Mouse (Mus musculus) neural tube, embryonic 14.5 days (tissue): ENCODE results near the gene Zc2hc1c. TPM values are rescaled to one million over a fixed set of nuclear protein-coding genes. Genes with fewer than 3 reads are reported as not detected.

Experiments
- ATAC-seq: fragments of 200-750 bp; cut with Nextera tagmentation; 2 replicates; pipeline ENCODE4 v1.8.0; 2017; ENCODE audit warnings: low read depth, mild to moderate bottlenecking, moderate TSS enrichment, moderate library complexity
- H3K27ac ChIP-seq: fragments of 300-500 bp; sonication (generic); 2 replicates; pipeline ENCODE4 v1.5.1; 2014; ENCODE audit warnings: low read depth, mild to moderate bottlenecking, control low read depth, low read length, moderate library complexity, mixed read lengths
- H3K27me3 ChIP-seq: fragments of 300-500 bp; sonication (generic); 2 replicates; pipeline ENCODE4 v1.6.1; 2014; ENCODE audit warnings: low read length; ENCODE audit not compliant: control insufficient read depth, insufficient read depth
- H3K36me3 ChIP-seq: fragments of 300-500 bp; sonication (generic); 2 replicates; pipeline ENCODE4 v1.6.1; 2014; ENCODE audit warnings: low read length, mixed read lengths; ENCODE audit not compliant: control insufficient read depth, insufficient read depth
- H3K4me1 ChIP-seq: fragments of 300-500 bp; sonication (generic); 2 replicates; pipeline ENCODE4 v1.6.1; 2014; ENCODE audit warnings: low read length; ENCODE audit not compliant: control insufficient read depth, insufficient read depth
- H3K4me2 ChIP-seq: fragments of 300-500 bp; sonication (generic); 2 replicates; pipeline ENCODE4 v1.6.1; 2014; ENCODE audit warnings: mild to moderate bottlenecking, low read depth, low read length, control low read depth
- H3K4me3 ChIP-seq: fragments of 300-500 bp; sonication (generic); 2 replicates; pipeline ENCODE4 v1.5.1; 2014; ENCODE audit warnings: low read depth, low read length, control low read depth, mixed read lengths
- H3K9ac ChIP-seq: fragments of 300-500 bp; sonication (generic); replicated peaks from 2 replicates; pipeline ENCODE4 v1.6.1; 2014; ENCODE audit warnings: low read depth, mild to moderate bottlenecking, control low read depth, low read length, mixed read lengths
- H3K9me3 ChIP-seq: fragments of 300-500 bp; sonication (generic); 2 replicates; pipeline ENCODE4 v1.6.1; 2016; ENCODE audit warnings: low read length; ENCODE audit not compliant: control insufficient read depth
- WGBS: fragments of 180-500 bp; shearing (Covaris S2); extraction: QIAGEN DNeasy Blood & Tissue Kit; methylation state at CpG from one replicate; pipeline ENCODE4 v1.1.7; 2014; 5-methylcytosine and 5-hydroxymethylcytosine counted together
- polyA plus RNA-seq: library from polyadenylated mRNA; unstranded; fragments of >200 nt; fragmentation: Nextera tagmentation; extraction: Ambion mirVana; gene quantifications from 2 replicates; pipeline ENCODE4 v1.2.1, GENCODE M21; 2014

Gene Zc2hc1c
- polyA plus RNA-seq, 1 experiment from 2014 or later = 1.7 TPM

- Histone ChIP-seq H3K27ac (no peak overlapping the region), H3K27me3 (no peaks in the 10 kb centered on the region), H3K36me3 (no peaks in the 10 kb centered on the region), H3K4me2 (no peak overlapping the region), H3K4me3 (no peak overlapping the region), H3K9me3 (no peaks in the 10 kb centered on the region), H3K9ac (no peak overlapping the region), H3K4me1 (0 out of 2 replicates have a peak, but pooled peaks cover 5% of the 10 kb centered on the region)
- WGBS = 79% methylated on average over 10 of the region's 10 CpGs
- ATAC-seq = no peak
These were observed 2.2 kb downstream of the Zc2hc1c start for GRCm38 (mm10) chr12:85290633-85291032.

- Histone ChIP-seq H3K36me3 (no peaks in the 10 kb centered on the region), H3K4me1 (0 out of 2 replicates have a peak, but pooled peaks cover 5% of the 10 kb centered on the region), H3K27ac (no peak overlapping the region), H3K4me3 (no peak overlapping the region), H3K4me2 (no peak overlapping the region), H3K9me3 (no peaks in the 10 kb centered on the region), H3K27me3 (no peaks in the 10 kb centered on the region), H3K9ac (no peak overlapping the region)
- ATAC-seq = no peak
These were observed 3.1 kb downstream of the Zc2hc1c start for GRCm38 (mm10) chr12:85291541-85291940.

- H3K27ac ChIP-seq = no peak overlapping the region
- no peaks in the 10 kb centered on the region for H3K9me3 ChIP-seq
- H3K27me3 ChIP-seq = no peaks in the 10 kb centered on the region
- H3K36me3 ChIP-seq = no peaks in the 10 kb centered on the region
- no peak overlapping the region for H3K4me3 ChIP-seq
- H3K9ac ChIP-seq = no peak overlapping the region
- ATAC-seq = no peak
- WGBS = 84% methylated on average over 6 of the region's 6 CpGs
- H3K4me2 ChIP-seq = no peak overlapping the region
- H3K4me1 ChIP-seq = 0 out of 2 replicates have a peak, but pooled peaks cover 7% of the 10 kb centered on the region
These were observed 3.9 kb downstream of the Zc2hc1c start for GRCm38 (mm10) chr12:85292288-85292687.

- Histone ChIP-seq H3K27ac (no peak overlapping the region), H3K27me3 (no peaks in the 10 kb centered on the region), H3K4me3 (no peak overlapping the region), H3K36me3 (no peaks in the 10 kb centered on the region), H3K4me1 (0 out of 2 replicates have a peak, but pooled peaks cover 8% of the 10 kb centered on the region), H3K9ac (no peak overlapping the region), H3K9me3 (no peaks in the 10 kb centered on the region), H3K4me2 (no peak overlapping the region)
- no peak for ATAC-seq
These were observed 4.5 kb downstream of the Zc2hc1c start for GRCm38 (mm10) chr12:85292906-85293305.

- 85% methylated on average over 2 of the region's 2 CpGs for WGBS
- H3K27me3 ChIP-seq = no peaks in the 10 kb centered on the region
- no peak overlapping the region for H3K9ac ChIP-seq
- H3K4me2 ChIP-seq = no peak overlapping the region
- H3K9me3 ChIP-seq = no peaks in the 10 kb centered on the region
- H3K4me1 ChIP-seq = 0 out of 2 replicates have a peak, but pooled peaks cover 2% of the 10 kb centered on the region
- H3K36me3 ChIP-seq = peaks cover 10% of the 10 kb centered on the region
- ATAC-seq = no peak
- H3K27ac ChIP-seq = no peak overlapping the region
- no peak overlapping the region for H3K4me3 ChIP-seq
These were observed 7.1 kb downstream of the Zc2hc1c start for GRCm38 (mm10) chr12:85295506-85295905.

GRCm38 (mm10) chr12:85296915-85297314, 8.5 kb downstream of the Zc2hc1c start:
- Histone ChIP-seq H3K9me3 (no peaks in the 10 kb centered on the region), H3K4me3 (no peak overlapping the region), H3K27me3 (no peaks in the 10 kb centered on the region), H3K36me3 (peaks cover 22% of the 10 kb centered on the region), H3K4me1 (0 out of 2 replicates have a peak, but pooled peaks cover 2% of the 10 kb centered on the region), H3K9ac (no peak overlapping the region), H3K27ac (no peak overlapping the region), H3K4me2 (no peak overlapping the region)
- ATAC-seq = no peak
- 69% methylated on average over 5 of the region's 5 CpGs for WGBS

- 0 out of 2 replicates have a peak overlapping the region, but pooled peaks have one; percentile 22 for H3K27ac ChIP-seq
- no peaks in the 10 kb centered on the region for H3K27me3 ChIP-seq
- H3K4me3 ChIP-seq = no peak overlapping the region
- WGBS = 75% methylated on average over 10 of the region's 10 CpGs
- no peaks in the 10 kb centered on the region for H3K9me3 ChIP-seq
- H3K9ac ChIP-seq = no peak overlapping the region
- H3K4me2 ChIP-seq = no peak overlapping the region
- no peak for ATAC-seq
- peaks cover 28% of the 10 kb centered on the region for H3K36me3 ChIP-seq
- H3K4me1 ChIP-seq = 0 out of 2 replicates have a peak, but pooled peaks cover 2% of the 10 kb centered on the region
These were observed 9.1 kb downstream of the Zc2hc1c start for GRCm38 (mm10) chr12:85297345-85297997.

- ATAC-seq = no peak
- Histone ChIP-seq H3K27me3 (no peaks in the 10 kb centered on the region), H3K36me3 (peaks cover 32% of the 10 kb centered on the region), H3K4me3 (no peak overlapping the region), H3K9me3 (no peaks in the 10 kb centered on the region), H3K4me2 (no peak overlapping the region), H3K27ac (0 out of 2 replicates have a peak overlapping the region, but pooled peaks have one; percentile 22), H3K9ac (no peak overlapping the region), H3K4me1 (0 out of 2 replicates have a peak, but pooled peaks cover 2% of the 10 kb centered on the region)
- WGBS = 32% methylated on average over 11 of the region's 11 CpGs
These were observed 9.9 kb downstream of the Zc2hc1c start for GRCm38 (mm10) chr12:85298127-85298834.

GRCm38 (mm10) chr12:85298835-85299180, 10.4 kb downstream of the Zc2hc1c start:
- H3K36me3 ChIP-seq = peaks cover 37% of the 10 kb centered on the region
- no peak overlapping the region for H3K4me2 ChIP-seq
- no peak overlapping the region for H3K27ac ChIP-seq
- 69% methylated on average over 1 of the region's 1 CpGs for WGBS
- H3K27me3 ChIP-seq = no peaks in the 10 kb centered on the region
- no peaks in the 10 kb centered on the region for H3K9me3 ChIP-seq
- H3K4me1 ChIP-seq = 0 out of 2 replicates have a peak, but pooled peaks cover 2% of the 10 kb centered on the region
- no peak for ATAC-seq
- H3K4me3 ChIP-seq = no peak overlapping the region
- H3K9ac ChIP-seq = no peak overlapping the region
